Mouse (Mus musculus) forelimb bud, embryonic 11.5 days (tissue): ENCODE data around the gene Slc24a4.

ENCODE experiments used
- DNase-seq: peaks from one replicate; pipeline ENCODE4 v3.0.0-alpha.2; 2012; ENCODE audit warnings: low read depth, low spot score

Gene Slc24a4

DNA sequence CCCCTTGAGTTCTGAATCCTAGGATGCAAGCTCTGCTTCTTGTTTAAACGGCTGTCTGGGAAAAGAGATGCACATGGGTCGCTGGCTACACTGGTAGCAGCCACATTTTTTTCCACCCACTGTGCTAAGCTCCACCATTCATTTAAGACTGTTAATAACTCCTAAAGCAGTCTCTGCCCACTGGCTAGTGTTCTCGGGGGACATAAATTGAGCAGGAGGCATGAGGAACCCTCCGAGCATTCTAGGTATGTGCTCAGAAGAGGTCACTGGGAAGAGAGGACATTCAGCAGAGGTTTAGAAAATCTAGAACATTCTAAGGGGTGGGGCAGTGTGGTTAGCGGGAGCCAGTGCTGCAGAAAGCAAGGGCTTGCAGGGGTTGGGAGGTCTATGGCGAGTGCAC lies 156.8 kb downstream of the Slc24a4 start:
- no peak for DNase-seq

GRCm38 (mm10) chr12:102285779-102286178 lies 157.2 kb downstream of the Slc24a4 start:
- DNase-seq, result no peak

DNA sequence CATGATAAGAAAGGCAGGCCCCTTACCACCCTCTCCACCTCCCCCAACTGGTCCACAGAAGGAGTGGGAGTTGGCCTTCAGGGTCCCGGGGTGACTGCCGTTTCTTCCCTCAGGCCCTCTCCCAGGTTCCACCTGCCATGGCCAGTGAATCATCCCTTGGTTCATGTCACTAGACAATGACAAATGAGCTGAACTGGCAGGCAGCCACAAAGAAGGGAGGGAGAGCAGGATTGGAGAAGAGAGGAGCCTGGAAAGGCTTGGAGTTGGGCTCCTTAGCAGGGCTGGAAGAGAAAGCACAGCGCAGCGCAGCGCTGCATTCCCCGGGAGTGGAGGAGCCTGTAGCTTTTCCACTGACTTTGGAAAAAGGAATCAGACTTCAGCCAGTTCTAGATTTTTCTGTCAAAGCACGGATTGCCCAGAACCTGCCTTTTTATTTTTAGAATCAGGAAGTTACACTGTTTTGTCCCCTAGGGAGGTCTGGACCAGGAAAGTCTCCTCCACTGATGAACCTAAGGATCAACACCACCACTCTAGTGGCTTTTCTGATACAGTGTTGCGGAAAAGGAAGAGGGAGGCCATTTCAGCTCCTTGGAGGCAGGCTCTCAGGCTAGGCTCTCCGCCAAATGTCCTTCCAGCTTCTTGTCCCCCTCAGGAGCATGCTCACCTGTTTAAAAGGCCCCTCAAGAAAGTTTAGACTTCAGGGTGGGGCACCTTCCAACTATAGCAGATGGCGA lies 158.3 kb downstream of the Slc24a4 start:
- DNase-seq, result no peak

DNA sequence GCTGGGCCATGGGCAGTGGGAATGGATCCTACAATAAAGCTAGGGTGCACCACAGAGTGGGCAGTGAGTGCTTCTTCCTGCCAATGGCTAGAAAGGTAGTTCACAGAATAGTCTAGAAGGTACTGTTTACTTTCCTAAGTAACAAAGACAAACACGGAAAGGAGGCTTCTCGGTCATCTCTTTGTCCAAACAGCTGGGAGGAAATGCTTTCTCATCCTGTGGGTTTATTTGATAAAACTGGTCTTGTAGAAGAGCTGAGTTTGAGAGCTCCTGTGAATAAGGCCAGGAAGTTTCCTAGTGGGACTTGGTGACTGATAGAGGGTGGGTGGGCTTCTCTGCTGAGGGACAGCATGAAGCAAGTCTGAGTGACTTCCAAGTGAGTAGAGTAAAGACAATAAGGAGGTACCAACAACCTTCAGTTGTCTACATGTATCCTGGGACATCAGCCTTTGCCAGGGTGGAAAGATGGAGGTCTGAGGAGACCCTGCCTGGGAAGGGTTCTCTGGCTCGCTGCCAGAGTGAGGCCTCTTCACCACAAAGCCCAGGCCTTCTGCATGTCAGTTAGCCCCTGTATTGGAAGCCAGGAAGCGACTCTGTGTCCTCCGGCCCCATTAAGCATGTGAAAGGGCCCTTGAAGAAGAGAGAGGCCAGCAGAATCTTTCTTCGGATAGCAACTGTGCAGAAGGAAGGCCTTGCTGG lies 159.5 kb downstream of the Slc24a4 start:
- no peak for DNase-seq

DNA sequence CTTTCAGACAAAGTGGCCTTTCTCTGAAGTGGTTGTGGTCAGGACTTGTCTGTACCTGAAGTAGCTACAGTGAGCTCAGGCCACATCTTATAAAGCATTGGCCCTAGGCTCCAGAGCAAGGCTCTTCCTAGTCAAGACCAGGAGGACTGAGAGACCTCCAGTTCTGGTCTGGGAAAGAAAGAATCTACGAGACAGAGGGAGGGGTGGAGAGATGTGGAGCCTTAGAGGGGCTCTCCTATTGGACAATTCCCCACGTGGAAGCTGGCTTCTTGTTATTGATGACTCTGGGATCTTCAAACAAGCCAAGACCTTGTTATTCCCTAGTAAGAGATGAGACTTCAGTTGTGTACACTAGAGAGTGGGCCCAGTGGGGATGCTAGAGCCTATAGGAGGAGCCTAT lies 160.3 kb downstream of the Slc24a4 start:
- no peak for DNase-seq

DNA sequence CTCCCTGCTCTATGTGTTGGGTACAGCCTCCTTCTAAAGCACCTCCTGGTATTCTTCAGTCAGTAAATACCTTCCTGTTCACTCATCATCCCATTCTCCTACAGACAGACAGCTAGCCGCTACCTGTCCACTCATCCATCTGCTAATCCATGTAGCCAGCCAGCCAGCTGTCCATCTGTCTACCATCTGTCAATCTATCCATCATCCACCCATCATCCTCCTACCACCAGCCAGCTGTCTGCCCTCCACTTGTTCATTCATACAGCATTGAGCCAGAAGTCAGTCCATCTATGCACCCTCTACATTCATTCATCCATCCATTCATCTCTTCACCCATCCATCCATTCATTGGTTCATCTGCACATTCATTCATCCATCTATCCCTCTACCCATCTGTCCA lies 161.0 kb downstream of the Slc24a4 start:
- no peak for DNase-seq

DNA sequence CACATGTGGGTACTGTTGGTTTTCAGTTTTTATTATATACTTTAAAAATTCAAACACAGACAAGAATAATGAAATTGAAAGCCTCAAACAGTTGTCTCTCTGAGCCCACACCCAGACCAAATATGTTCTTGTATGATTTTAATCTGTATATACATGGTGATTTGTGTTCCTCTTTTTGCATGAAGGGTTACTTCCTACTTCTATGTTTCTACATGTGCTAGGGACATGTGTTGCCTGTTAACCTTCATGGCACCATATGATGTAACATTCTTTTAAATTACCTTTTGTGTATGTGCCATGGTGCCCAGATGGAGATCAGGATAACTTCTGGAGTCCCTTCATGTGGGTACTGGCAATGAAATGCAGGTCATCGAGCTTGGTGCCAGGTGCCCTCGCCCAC lies 162.1 kb downstream of the Slc24a4 start:
- no peak for DNase-seq

- DNase-seq, result no peak
Observed at GRCm38 (mm10) chr12:102291686-102292085, 163.2 kb downstream of the Slc24a4 start.

DNA sequence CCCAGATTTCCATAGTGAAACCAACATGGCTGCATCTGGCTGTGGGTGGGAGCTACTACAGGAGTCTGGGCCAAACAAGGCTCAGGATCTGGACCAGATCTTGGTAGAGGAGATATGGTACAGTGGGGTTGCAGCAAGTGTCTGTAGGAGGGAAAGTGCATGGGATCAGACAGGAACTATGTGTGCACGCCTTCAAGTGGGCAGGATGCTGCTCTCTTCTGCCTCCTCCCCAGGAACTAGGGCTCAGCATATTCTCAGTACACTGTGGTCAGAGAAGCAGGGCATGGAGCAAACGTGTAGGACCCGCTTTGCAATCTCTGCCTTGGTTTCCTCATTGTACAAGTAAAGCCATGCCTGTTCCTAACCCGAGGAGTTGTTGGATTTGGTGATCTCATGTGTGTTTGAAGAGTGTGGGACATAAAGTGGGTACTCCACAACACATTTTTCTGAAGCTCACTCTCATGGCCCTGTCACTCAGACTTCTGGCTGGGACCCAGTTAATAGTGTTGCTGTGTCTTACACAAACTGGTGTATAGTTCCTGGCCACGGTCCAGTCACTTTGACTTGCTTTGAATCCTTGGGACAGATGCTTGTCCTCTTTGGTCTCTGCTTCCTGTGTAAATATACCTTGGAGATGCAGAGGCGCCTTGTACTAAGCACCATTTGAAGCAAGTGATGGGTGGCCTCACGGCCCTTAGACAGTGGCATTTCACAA lies 164.1 kb downstream of the Slc24a4 start:
- no peak for DNase-seq

- DNase-seq, result no peak
Observed at GRCm38 (mm10) chr12:102294634-102295033, 166.1 kb downstream of the Slc24a4 start.

DNA sequence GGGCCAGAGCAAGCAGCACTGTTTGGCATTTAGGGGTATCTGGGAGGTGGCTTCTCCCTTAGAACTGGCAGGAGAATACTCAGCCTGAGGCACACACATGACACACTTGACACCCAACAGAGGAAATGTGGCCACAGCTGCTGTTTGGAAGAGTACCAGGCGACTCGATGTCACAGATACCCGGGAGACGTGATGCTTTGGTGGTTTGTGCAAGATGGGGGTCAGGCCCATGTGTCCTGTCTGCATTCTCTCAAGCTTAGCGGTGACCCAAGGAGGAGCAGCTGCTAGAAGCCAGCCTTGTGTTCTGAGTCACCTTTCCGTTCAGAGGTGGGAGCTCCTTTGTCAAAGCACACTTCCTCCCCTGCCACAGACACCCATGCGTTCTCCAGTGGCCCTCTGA lies 166.7 kb downstream of the Slc24a4 start:
- DNase-seq, result no peak

DNA sequence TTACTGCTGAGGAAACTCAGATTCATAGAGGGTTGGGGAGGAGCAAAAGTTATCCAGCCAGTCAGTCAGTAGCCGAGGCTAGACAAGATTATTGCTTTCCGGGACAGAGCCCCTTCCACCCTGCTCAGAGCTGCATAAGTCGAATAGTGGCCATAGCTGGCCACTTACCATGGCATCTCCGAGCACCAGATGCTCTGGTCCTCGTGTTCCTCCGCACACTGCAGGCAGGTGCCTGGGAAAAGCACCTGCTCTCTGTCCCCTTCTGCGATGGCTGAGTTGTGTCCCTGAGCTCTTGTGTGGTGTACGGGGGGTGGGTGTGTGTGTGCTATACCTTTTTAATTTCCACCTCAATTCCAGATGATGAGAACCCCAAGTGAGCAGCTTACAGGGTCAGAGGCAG lies 167.1 kb downstream of the Slc24a4 start:
- DNase-seq, result no peak

DNA sequence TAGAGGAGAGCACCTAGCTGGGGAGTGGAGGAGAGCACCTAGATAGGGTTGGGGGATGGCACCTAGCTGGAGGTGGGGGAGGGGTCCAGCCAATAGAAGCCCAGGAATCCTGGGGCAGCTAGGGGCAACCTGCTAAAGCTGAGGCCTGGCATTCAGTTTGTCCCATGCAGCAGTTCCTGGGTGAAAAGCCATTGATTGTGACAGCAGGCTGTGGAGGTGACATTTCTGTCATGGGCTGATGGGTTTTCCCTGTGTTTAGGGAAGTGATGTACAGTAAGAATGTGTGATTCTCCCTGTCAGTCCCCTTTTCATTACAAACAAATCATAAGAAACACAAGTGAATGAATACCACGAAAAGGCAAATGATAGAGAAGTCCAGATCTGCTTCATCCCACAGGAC lies 167.8 kb downstream of the Slc24a4 start:
- no peak for DNase-seq

GRCm38 (mm10) chr12:102296967-102297366 lies 168.4 kb downstream of the Slc24a4 start:
- DNase-seq, result no peak

- no peak for DNase-seq
Observed at GRCm38 (mm10) chr12:102299209-102299608, 170.7 kb downstream of the Slc24a4 start.

DNA sequence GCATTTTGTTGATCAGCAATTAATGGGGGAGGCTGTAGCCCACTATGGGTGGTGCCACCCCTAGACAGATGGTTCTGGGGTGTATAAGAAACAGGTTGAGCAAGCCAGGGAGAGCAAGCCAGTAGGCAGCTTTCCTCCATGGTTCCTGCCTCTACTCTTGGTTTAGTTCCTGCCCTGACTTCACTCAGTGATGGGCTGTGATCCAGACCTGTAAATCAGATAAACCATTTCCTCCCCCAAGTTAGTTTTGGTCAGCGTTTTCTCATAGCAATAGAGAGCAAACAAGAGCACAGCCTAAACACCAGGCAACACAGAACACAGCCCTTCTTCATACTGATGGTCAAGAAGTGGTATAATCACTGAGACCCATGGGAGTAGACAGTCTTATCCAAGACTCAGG lies 173.1 kb downstream of the Slc24a4 start:
- no peak for DNase-seq

DNA sequence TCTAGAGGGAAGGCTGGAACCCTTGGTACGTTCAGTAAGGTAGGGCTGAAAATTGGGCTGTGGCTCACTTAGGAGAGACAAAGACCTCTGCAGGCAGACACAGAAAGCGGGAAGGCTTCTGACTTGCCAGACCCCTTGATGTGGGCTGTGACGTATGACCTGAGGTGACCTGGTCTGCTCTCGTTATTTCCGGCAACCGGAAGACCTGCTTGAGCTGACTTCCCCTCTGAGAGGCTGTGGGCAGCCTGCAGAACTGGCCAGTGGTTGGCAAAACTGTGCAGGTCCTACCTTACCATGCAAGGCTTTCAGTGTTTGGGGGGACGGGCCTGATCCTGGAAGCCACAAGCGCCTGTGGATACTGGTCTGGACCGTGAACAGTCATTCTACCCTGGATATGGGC lies 173.8 kb downstream of the Slc24a4 start:
- no peak for DNase-seq

GRCm38 (mm10) chr12:102302831-102303351 lies 174.4 kb downstream of the Slc24a4 start:
- no peak for DNase-seq

GRCm38 (mm10) chr12:102303867-102304266 lies 175.3 kb downstream of the Slc24a4 start:
- DNase-seq, result no peak

- DNase-seq, result no peak
Observed at GRCm38 (mm10) chr12:102305069-102305836, 176.7 kb downstream of the Slc24a4 start.

DNA sequence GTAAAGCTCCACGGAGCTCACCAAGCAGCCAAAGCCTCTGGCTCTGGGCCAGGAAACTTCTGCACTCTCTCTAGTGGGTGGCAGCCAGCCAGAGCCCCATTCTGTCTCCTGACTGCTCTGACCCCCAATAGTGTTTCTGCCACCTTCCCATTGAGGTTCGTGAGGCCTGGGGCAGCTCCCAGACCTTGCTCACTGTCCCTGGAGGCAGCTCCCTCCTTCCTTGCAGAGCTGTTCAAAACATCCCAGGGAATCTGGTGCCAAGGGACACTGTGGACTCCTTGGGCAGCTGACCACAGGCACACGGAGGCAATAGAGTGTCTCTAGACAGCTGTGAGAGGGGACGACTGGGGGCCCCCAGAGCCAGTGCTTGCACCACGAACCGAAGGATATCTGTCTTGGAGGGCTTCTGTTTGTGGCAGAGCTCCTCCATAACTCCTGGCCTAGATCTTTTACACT lies 179.5 kb downstream of the Slc24a4 start:
- no peak for DNase-seq
